ENCODE assay signal across 14 mouse cellular contexts in genomic region chr12:42179947-42180669, GRCm38 (mm10).
"Had no signal": no experiment of that assay in that cellular context is flagged by ENCODE, and none has a peak within 500 bp of the region (broad histone marks: within the 10 kb centered on the region; RNA-seq: fewer than 3 reads in every experiment).

No protein-coding gene starts in this region.

- H3K4me1 ChIP-seq: limb, embryonic 10.5 days; liver, embryonic 15.5 days; stomach, embryonic 15.5 days had no signal

- H3K4me2 ChIP-seq: liver, embryonic 11.5 days; liver, embryonic 15.5 days; stomach, embryonic 15.5 days had no signal

- H3K27me3 ChIP-seq: liver, embryonic 15.5 days; stomach, embryonic 15.5 days had no signal

- H3K4me3 ChIP-seq: left cerebral cortex, adult 2 months; limb, embryonic 10.5 days; liver, embryonic 15.5 days; stomach, embryonic 15.5 days had no signal

- H3K27ac ChIP-seq: left cerebral cortex, adult 2 months; limb, embryonic 10.5 days; liver, embryonic 15.5 days; stomach, embryonic 15.5 days had no signal

- H3K9me3 ChIP-seq: limb, embryonic 10.5 days; liver, embryonic 15.5 days; stomach, embryonic 15.5 days had no signal

- ATAC-seq: lung, postnatal 0 days had no signal

- H3K36me3 ChIP-seq: limb, embryonic 10.5 days; liver, embryonic 15.5 days; stomach, embryonic 15.5 days had no signal

- H3K9ac ChIP-seq: liver, embryonic 15.5 days; stomach, embryonic 15.5 days had no signal

- DNase-seq: kidney, adult 11 months; kidney, adult 9 months; kidney, postnatal 10 days; kidney, postnatal 4 days; lung, adult 2 months; lung, postnatal 36 days; right cerebral cortex, postnatal 4 days; thymus, postnatal 36 days had no signal
